Mouse (Mus musculus): ENCODE data around the gene C1qtnf9. TPM values are rescaled to one million over a fixed set of nuclear protein-coding genes. Genes with fewer than 3 reads are reported as not detected.

Gene C1qtnf9
- 0.30 and 0.50 TPM in 2 replicates for polyA plus RNA-seq (2015; fragmentation: Nextera tagmentation; extraction: Ambion mirVana)

- Histone ChIP-seq H3K27me3 (ENCODE audit: insufficient read depth, low read length) (no peaks in the 10 kb centered on the region), H3K9me3 (replicated peaks; ENCODE audit: low read length) (no peaks in the 10 kb centered on the region), H3K27ac (no peak within 1 kb of the TSS), H3K4me2 (ENCODE audit: low read length) (no peak within 1 kb of the TSS), H3K4me3 (replicated peaks; ENCODE audit: low read depth, low read length) (no peak within 1 kb of the TSS), H3K36me3 (ENCODE audit: insufficient read depth, low read length) (0 out of 2 replicates have a peak, but pooled peaks cover 3% of the 10 kb centered on the region), H3K9ac (ENCODE audit: low read depth, low read length) (no peak within 1 kb of the TSS), H3K4me1 (replicated peaks; ENCODE audit: insufficient read depth, low read length) (0 out of 2 replicates have a peak, but pooled peaks cover 2% of the 10 kb centered on the region)
- TF ChIP-seq CTCF (IDR thresholded peaks at IDR 0.05; ENCODE audit: low read depth) = no peak
- DNase-seq (ENCODE audit: low spot score) (no peak), ATAC-seq (replicated peaks; ENCODE audit: low FRiP score, low read depth) (no peak)
- 62% methylated on average over 4 of the region's 4 CpGs for WGBS
These were observed at the start of gene C1qtnf9 for GRCm38 (mm10) chr14:60767884-60768283. Gene C1qtnf9 (plus strand): TSS chr14:60768134.

DNA sequence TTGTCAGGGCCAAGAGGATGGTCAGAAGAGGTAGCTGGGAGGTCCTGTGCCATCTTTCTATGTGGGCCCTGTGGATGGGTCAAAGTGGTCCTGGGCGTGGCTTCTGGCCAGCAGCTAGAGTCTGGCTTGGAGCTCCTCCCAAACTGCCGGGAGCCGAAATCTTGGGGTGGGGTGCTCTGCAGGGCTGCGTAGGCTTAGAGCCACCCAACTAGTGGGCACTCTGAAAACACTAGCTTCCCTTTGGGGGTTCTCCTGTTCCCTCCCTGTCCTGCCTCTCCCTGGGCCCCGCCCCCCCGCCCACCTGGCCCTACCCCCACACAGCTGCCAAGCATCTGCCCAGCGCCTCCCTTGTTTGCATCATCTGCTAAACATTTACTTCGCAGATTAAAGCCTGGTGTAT is 46.6 kb upstream of the C1qtnf9 start:
- H3K27me3 ChIP-seq (ENCODE audit: insufficient read depth, low read length) = no peaks in the 10 kb centered on the region
- H3K9me3 ChIP-seq (replicated peaks; ENCODE audit: low read length) = no peaks in the 10 kb centered on the region
- ATAC-seq (replicated peaks; ENCODE audit: low FRiP score, low read depth) (no peak), DNase-seq (ENCODE audit: low spot score) (no peak)
- H3K4me1 ChIP-seq (replicated peaks; ENCODE audit: insufficient read depth, low read length) = no peaks in the 10 kb centered on the region; the same call in 1 of the 2 replicates
- H3K36me3 ChIP-seq (ENCODE audit: insufficient read depth, low read length) = 0 out of 2 replicates have a peak, but pooled peaks cover 6% of the 10 kb centered on the region
- 49% methylated on average over 8 of the region's 8 CpGs for WGBS
- no peak overlapping the region for H3K4me2 ChIP-seq (ENCODE audit: low read length)
- H3K9ac ChIP-seq (ENCODE audit: low read depth, low read length) = no peak overlapping the region
- no peak for TF ChIP-seq CTCF (IDR thresholded peaks at IDR 0.05; ENCODE audit: low read depth)
- H3K27ac ChIP-seq = no peak overlapping the region
- no peak overlapping the region for H3K4me3 ChIP-seq (replicated peaks; ENCODE audit: low read depth, low read length)

GRCm38 (mm10) chr14:60721938-60722337 is 46.0 kb upstream of the C1qtnf9 start:
- Histone ChIP-seq H3K36me3 (ENCODE audit: insufficient read depth, low read length) (0 out of 2 replicates have a peak, but pooled peaks cover 5% of the 10 kb centered on the region), H3K27me3 (ENCODE audit: insufficient read depth, low read length) (no peaks in the 10 kb centered on the region), H3K9ac (ENCODE audit: low read depth, low read length) (no peak overlapping the region), H3K4me2 (ENCODE audit: low read length) (no peak overlapping the region), H3K9me3 (replicated peaks; ENCODE audit: low read length) (no peaks in the 10 kb centered on the region), H3K4me1 (replicated peaks; ENCODE audit: insufficient read depth, low read length) (peaks cover under 1% of the 10 kb centered on the region), H3K4me3 (replicated peaks; ENCODE audit: low read depth, low read length) (no peak overlapping the region), H3K27ac (no peak overlapping the region)
- WGBS = 51% methylated on average over 3 of the region's 3 CpGs
- DNase-seq (ENCODE audit: low spot score) = no peak
- no peak for TF ChIP-seq CTCF (IDR thresholded peaks at IDR 0.05; ENCODE audit: low read depth)
- no peak for ATAC-seq (replicated peaks; ENCODE audit: low FRiP score, low read depth)

DNA sequence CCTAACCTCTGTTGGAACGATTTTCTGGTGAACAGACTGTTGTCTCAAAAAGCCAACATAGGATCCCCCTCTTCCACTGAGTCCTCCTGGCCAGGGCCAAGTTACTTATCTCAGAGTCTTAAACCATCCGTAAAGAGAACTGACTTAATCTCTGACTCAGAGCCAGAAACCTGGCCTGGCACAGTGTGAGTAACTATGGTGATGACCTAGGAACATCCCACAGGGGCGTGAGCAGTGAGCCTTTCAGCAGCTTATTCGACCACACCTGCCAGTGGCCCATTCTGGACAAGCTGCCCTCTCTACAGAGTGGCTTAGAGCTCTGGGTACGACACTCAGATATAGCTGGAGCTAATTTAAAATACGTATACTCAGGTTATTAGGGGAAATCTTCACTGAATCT is 41.8 kb upstream of the C1qtnf9 start:
- Histone ChIP-seq H3K9ac (ENCODE audit: low read depth, low read length) (no peak overlapping the region), H3K9me3 (replicated peaks; ENCODE audit: low read length) (no peaks in the 10 kb centered on the region), H3K27me3 (ENCODE audit: insufficient read depth, low read length) (no peaks in the 10 kb centered on the region), H3K4me3 (replicated peaks; ENCODE audit: low read depth, low read length) (no peak overlapping the region), H3K4me1 (replicated peaks; ENCODE audit: insufficient read depth, low read length) (peaks cover 7% of the 10 kb centered on the region), H3K27ac (peak overlapping the region; percentile 52; the same call in 1 of the 2 replicates), H3K36me3 (ENCODE audit: insufficient read depth, low read length) (peaks cover 7% of the 10 kb centered on the region), H3K4me2 (ENCODE audit: low read length) (no peak overlapping the region)
- DNase-seq (ENCODE audit: low spot score) = peak; percentile 59
- TF ChIP-seq CTCF (IDR thresholded peaks at IDR 0.05; ENCODE audit: low read depth) = no peak
- peak; percentile 87 for ATAC-seq (replicated peaks; ENCODE audit: low FRiP score, low read depth)
- 36% methylated on average over 6 of the region's 6 CpGs for WGBS

DNA sequence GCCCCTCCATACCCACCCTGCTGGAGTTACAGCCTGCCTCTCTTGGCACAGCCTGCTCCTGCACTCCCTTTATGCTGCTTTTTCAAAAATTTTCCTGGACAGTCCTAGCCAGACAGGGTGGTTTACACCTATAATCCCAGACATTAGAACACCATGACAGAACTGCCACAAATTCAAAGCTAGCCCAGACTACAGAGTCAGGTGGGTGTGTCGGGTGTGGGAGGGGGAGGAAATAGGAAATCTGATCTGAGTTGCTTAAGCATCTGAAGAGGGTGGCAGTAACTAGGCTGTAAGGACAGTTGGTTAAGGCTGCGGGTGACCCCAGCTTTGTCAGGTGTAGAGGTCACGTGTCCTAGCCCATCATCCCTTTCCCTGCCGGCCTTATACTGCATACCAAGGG is 40.8 kb upstream of the C1qtnf9 start:
- DNase-seq (ENCODE audit: low spot score) (peak; percentile 38), ATAC-seq (replicated peaks; ENCODE audit: low FRiP score, low read depth) (0 out of 2 replicates have a peak, but pooled peaks have one; percentile 40)
- H3K36me3 ChIP-seq (ENCODE audit: insufficient read depth, low read length) = peaks cover 7% of the 10 kb centered on the region
- H3K27me3 ChIP-seq (ENCODE audit: insufficient read depth, low read length) = no peaks in the 10 kb centered on the region
- no peak overlapping the region for H3K9ac ChIP-seq (ENCODE audit: low read depth, low read length)
- 45% methylated on average over 4 of the region's 4 CpGs for WGBS
- no peak overlapping the region for H3K4me3 ChIP-seq (replicated peaks; ENCODE audit: low read depth, low read length)
- H3K4me2 ChIP-seq (ENCODE audit: low read length) = no peak overlapping the region
- H3K4me1 ChIP-seq (replicated peaks; ENCODE audit: insufficient read depth, low read length) = peaks cover 7% of the 10 kb centered on the region; the same call in 1 of the 2 replicates
- no peaks in the 10 kb centered on the region for H3K9me3 ChIP-seq (replicated peaks; ENCODE audit: low read length)
- TF ChIP-seq CTCF (IDR thresholded peaks at IDR 0.05; ENCODE audit: low read depth) = no peak
- H3K27ac ChIP-seq = peak overlapping the region; percentile 52

GRCm38 (mm10) chr14:60732081-60732480 is 35.9 kb upstream of the C1qtnf9 start:
- DNase-seq (ENCODE audit: low spot score) (peak; percentile 36), ATAC-seq (replicated peaks; ENCODE audit: low FRiP score, low read depth) (no peak)
- H3K36me3 ChIP-seq (ENCODE audit: insufficient read depth, low read length) = peaks cover 7% of the 10 kb centered on the region
- TF ChIP-seq CTCF (IDR thresholded peaks at IDR 0.05; ENCODE audit: low read depth) = no peak
- H3K27me3 ChIP-seq (ENCODE audit: insufficient read depth, low read length) = no peaks in the 10 kb centered on the region
- H3K4me1 ChIP-seq (replicated peaks; ENCODE audit: insufficient read depth, low read length) = peaks cover 19% of the 10 kb centered on the region
- H3K4me2 ChIP-seq (ENCODE audit: low read length) = no peak overlapping the region
- WGBS = 51% methylated on average over 6 of the region's 6 CpGs
- no peak overlapping the region for H3K9ac ChIP-seq (ENCODE audit: low read depth, low read length)
- no peaks in the 10 kb centered on the region for H3K9me3 ChIP-seq (replicated peaks; ENCODE audit: low read length)
- H3K27ac ChIP-seq = no peak overlapping the region
- H3K4me3 ChIP-seq (replicated peaks; ENCODE audit: low read depth, low read length) = no peak overlapping the region

- 5% methylated on average over 16 of the region's 16 CpGs for WGBS
- peaks cover 14% of the 10 kb centered on the region for H3K4me1 ChIP-seq (replicated peaks; ENCODE audit: insufficient read depth, low read length)
- H3K4me2 ChIP-seq (ENCODE audit: low read length) = peak overlapping the region; percentile 42
- DNase-seq (ENCODE audit: low spot score) = peak; percentile 76
- peaks cover 7% of the 10 kb centered on the region for H3K36me3 ChIP-seq (ENCODE audit: insufficient read depth, low read length)
- no peak for ATAC-seq (replicated peaks; ENCODE audit: low FRiP score, low read depth)
- H3K27ac ChIP-seq = peak overlapping the region; percentile 27; the same call in 1 of the 2 replicates
- no peaks in the 10 kb centered on the region for H3K9me3 ChIP-seq (replicated peaks; ENCODE audit: low read length)
- no peak for TF ChIP-seq CTCF (IDR thresholded peaks at IDR 0.05; ENCODE audit: low read depth)
- no peaks in the 10 kb centered on the region for H3K27me3 ChIP-seq (ENCODE audit: insufficient read depth, low read length)
- no peak overlapping the region for H3K4me3 ChIP-seq (replicated peaks; ENCODE audit: low read depth, low read length)
- no peak overlapping the region for H3K9ac ChIP-seq (ENCODE audit: low read depth, low read length)
These were observed 35.1 kb upstream of the C1qtnf9 start for GRCm38 (mm10) chr14:60732787-60733186.
